Mouse (Mus musculus) gastrocnemius, postnatal 14 days (tissue): ENCODE results near the gene Slc36a2. TPM values are rescaled to one million over a fixed set of nuclear protein-coding genes. Genes with fewer than 3 reads are reported as not detected.

Source experiments
- DNase-seq: peaks from one replicate; pipeline ENCODE4 v3.0.0; 2021; ENCODE audit warnings: mixed read lengths
- intact Hi-C: fragments of 180-260 bp; cut with DNase I; formaldehyde crosslinking; loops from one replicate; pipeline ENCODE4 v1.15.1; 2025; ENCODE audit warnings: low total_unique reads
- total RNA-seq, 2 experiments: library from RNA; stranded (reverse); gene quantifications; 2 replicates each; pipeline ENCODE4 v1.2.3; 2021

Slc36a2 gene
- total RNA-seq, 2 experiments from 2014 or later: 0.66 to 2.4 TPM

DNA sequence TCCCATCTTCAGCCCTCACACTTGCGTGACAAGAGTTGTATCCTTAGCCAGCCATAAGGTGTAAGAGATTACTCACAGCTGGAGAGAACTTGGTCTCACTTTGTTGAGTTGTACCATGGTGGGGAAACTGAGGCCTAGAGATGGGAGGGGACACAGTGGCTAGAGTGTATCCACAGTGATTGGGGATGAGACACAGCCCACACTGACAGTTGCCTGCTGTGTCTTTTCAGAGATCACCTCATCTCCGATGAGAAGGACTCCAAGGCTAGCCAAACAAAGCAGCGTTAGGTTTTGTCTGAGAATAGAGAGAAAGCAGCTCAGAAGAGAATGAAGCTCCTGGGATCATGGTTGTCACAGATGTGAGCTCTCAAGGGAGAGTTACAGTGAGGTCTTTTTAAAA, 5.3 kb upstream of the Slc36a2 start:
- DNase-seq: no peak
- intact Hi-C loops: no loop called here

GRCm38 (mm10) chr11:55187777-55188176, 2.9 kb upstream of the Slc36a2 start:
- intact Hi-C loops: no loop called here
- no peak for DNase-seq

DNA sequence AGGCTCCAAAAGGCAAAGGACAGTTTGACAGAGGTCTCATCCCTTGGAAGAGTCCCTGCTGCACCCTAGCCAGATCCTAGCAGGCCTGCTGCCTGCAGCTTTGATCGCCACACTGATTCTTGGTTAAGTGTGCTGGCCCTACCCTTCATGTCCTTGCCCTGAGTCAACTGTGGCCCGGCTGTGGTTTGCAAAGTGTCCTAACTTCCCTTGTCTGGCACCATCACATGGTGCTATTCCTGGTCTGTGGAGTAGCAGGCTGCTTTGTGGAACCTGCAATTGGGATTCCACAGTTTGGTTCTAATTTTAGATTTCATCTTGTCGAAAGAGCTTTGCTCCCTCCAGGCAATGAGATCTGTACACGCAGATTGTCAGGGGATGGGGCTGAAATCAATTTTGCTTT, 2.4 kb upstream of the Slc36a2 start:
- intact Hi-C loops: no loop called here
- no peak for DNase-seq

GRCm38 (mm10) chr11:55184246-55184645, 631 bp downstream of the Slc36a2 start:
- intact Hi-C loops: no loop called here
- DNase-seq: no peak

DNA sequence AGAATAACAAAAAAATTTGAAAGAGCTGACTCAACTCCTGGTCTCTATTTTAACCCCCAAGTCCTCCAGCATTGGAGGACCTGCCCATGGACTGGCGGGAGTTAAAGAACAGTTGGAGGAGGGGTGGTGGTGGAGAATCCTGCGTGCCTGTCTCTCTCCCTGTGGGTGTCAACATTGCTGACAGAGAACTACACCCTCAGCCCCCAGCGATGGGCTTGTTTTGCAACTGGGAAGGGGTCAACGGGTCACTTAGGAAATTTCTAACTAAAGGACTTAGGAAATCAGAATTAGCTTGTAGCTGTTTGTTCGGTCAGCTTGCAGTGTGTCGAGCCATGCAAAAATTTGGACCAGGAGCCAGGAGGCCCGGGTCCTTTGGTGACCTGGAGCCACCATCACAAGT, 1.8 kb downstream of the Slc36a2 start:
- intact Hi-C loops: no loop called here
- no peak for DNase-seq

DNA sequence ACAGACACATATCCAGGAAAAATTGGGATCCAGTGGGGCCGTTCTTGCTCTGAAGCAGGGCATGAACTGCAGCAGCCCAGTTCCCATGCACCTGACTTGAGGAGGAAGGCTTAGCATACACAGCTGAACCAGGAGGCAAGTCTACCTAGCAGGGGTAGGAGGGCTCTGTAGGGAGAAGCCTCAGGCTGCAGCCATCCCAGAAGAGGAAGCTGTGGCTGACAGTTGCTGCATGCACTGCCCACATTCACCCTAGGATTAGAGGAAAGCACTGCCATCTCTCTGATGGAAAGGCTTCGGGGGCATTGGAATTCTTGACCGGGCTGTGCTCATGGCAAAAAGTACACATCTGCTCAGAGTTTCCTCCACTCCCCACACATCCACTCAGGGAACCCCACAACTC, 5.0 kb downstream of the Slc36a2 start:
- DNase-seq: no peak
- intact Hi-C loops: no loop called here

DNA sequence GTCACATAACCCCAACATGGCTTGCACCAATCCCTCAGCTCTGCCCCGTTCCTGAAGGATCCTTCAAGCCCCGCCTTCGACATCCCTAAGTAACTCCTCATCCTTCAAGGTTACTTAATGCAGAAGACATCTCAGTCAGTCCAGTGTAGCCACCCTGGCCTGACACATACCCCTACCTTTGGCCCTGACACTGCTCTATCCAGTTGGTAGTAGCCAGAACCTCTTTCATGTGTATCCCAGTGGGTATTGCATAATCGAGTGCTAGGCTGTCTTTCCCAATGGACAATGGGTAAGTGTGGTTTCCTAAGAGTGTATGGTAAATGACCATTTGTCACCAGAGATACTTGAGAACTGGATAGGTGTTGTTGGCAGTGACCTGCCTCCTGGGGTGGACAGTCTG, 6.0 kb downstream of the Slc36a2 start:
- intact Hi-C loops: no loop called here
- no peak for DNase-seq

DNA sequence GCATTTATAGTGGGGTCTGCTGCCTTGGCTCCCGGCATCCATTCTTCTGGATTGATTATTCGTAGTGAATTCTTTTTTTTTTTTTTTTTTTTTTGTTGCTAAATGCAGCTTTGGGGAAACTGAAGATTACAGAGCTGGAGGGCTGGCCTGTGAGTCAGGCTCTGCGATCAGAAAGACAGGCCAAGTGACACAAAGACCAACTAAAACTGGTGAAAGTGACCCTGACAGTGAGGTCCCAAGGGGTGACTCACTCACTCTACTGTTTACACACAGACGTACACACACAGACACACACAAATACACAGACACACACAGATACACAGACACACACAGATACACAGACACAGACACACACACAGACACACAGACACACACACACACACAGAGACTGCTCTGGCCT, 14.4 kb downstream of the Slc36a2 start:
- DNase-seq: no peak
- intact Hi-C loops: no loop called here

DNA sequence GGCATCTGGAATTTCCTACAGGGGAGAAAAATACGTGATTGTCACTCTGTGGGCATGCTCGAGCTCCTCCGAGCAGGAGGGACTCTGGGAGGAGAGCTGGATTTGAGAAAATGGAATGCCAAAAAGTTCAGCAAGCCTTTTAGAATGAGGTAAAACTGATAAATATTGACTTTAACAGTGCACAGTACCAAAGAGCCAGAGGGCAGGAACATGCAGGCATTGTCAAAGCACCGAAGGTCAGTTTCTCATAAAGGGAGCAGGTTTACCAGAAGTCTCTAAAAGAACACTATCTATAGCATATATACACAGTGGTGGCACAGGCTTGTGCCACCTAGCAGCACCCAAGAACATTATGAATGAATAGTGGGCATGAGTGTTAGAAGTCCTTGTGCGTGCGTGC, 16.0 kb downstream of the Slc36a2 start:
- intact Hi-C loops: no loop called here
- DNase-seq: no peak

DNA sequence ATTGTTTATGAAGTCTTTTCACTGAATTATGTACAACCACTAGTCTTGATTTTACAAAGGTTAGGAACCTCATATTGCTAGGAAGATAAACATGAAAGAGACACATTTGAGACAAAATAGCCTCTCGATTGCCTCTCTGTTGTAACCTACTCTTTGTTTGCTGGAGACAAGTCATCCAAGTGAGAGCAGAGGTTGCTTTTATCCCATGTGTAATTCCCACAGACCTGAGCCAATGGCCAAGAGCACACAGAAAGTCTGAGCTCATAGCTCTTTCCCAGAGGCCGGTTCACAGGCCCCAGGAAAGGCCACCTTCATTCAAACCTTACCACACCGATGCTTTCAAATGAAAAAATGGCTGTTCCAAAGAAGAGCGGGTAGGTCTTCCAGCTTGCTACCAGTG, 16.4 kb downstream of the Slc36a2 start:
- intact Hi-C loops: no loop called here

GRCm38 (mm10) chr11:55165748-55166147, 19.1 kb downstream of the Slc36a2 start:
- no peak for DNase-seq
- intact Hi-C loops: no loop called here

More for the DNA sequence above, 16.4 kb downstream of the Slc36a2 start:
- no peak for DNase-seq

DNA sequence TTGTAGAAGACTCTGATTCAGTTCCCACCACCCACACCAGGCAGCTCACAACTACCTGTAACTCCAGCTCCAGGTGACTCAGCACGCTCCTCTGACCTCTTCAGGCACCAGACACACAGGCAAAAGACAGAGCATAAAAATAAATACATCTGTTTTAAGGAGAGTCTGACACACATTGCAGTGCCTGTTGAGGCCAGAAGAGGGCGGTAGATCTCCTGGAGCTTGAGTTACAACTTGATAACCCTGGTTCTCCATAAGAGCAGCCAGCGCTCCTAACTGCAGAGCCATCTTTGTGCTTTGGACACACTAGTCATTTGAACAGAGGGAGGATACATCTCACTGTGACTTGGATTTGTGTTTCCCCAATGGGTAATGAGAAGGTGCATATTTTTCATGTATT, 20.2 kb downstream of the Slc36a2 start:
- intact Hi-C loops: no loop called here
- DNase-seq: peak; percentile 24

GRCm38 (mm10) chr11:55162670-55163069, 22.2 kb downstream of the Slc36a2 start:
- no peak for DNase-seq
- intact Hi-C loops: no loop called here

- peak; percentile 71 for DNase-seq
Measured at GRCm38 (mm10) chr11:55158785-55159359, 26.0 kb downstream of the Slc36a2 start.

DNA sequence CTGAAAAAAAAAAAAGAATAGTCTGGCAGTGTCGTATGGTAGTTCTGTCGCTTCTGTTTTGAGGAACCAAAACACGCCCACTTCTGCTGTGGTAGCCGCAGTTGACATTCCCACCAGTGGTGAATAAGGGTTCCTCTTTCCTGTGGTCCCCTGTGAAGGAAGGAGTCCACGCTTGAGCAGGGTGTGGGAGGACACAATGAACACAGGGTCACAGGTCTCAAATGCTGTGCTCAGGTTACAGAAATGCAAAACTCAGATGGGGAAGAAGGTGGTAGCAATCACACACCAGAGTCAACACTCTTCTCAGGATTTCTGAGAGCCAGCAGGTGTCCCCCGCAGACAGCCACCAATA, 29.8 kb downstream of the Slc36a2 start:
- no peak for DNase-seq
- intact Hi-C loops: loop anchor here (10.0 kb wide), 1 partner anchor 150 kb away; no protein-coding TSS in a partner anchor

More at GRCm38 (mm10) chr11:55158785-55159359, 26.0 kb downstream of the Slc36a2 start:
- intact Hi-C loops: loop anchor here (10.0 kb wide), 1 partner anchor 154 kb away; no protein-coding TSS in a partner anchor

- intact Hi-C loops: loop anchor here (10.0 kb wide), 1 partner anchor 150 kb away; no protein-coding TSS in a partner anchor
- DNase-seq: no peak
Measured at GRCm38 (mm10) chr11:55154398-55155069, 30.3 kb downstream of the Slc36a2 start.

DNA sequence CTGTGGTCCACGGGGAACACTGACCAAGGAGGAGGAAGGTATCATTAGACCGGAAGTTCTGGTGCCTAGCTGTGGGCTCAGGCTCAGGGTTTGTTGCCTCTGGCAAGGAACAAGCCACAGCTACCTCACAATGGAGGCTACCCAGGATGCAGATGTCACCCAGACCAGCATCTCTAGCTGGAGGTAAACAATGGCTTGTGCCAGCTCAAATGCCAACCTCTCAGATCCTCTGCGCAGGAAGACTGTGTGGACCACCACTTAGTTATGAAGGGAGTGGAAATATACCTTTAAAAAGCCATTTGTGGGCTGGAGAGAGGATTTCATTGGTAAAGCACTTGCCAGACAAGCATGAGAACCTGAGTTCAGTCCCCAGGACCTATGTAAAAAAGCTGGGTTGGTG, 33.3 kb downstream of the Slc36a2 start, which contains the start of gene Slc36a3:
Gene Slc36a3, minus strand, starts transcription at position 101 of the 400 bp plus-strand sequence.
- no peak for DNase-seq
- intact Hi-C loops: loop anchor here (10.0 kb wide), 1 partner anchor 147 kb away; no protein-coding TSS in a partner anchor

GRCm38 (mm10) chr11:55148461-55148860, 36.4 kb downstream of the Slc36a2 start:
- DNase-seq: no peak
- intact Hi-C loops: no loop called here

- no peak for DNase-seq
- intact Hi-C loops: no loop called here
Measured at GRCm38 (mm10) chr11:55147423-55147822, 37.5 kb downstream of the Slc36a2 start.

- no peak for DNase-seq
- intact Hi-C loops: no loop called here
Measured at GRCm38 (mm10) chr11:55146855-55147254, 38.0 kb downstream of the Slc36a2 start.

GRCm38 (mm10) chr11:55144011-55144410, 40.9 kb downstream of the Slc36a2 start:
- intact Hi-C loops: no loop called here

More at GRCm38 (mm10) chr11:55144011-55144410, 40.9 kb downstream of the Slc36a2 start:
- DNase-seq: no peak
